Mouse (Mus musculus) heart, embryonic 14.5 days (tissue): ENCODE measurements at regions not wholly inside any gene's neighbourhood (a gene's known extent, or its start where the extent isn't known, plus 50 kb on each side); places are given as distances from the start of the nearest gene placed in this dataset.

ENCODE experiments used
- ATAC-seq: fragments of 200-750 bp; cut with Nextera tagmentation; 2 replicates; pipeline ENCODE4 v1.8.0; 2017; ENCODE audit warnings: low read depth, moderate TSS enrichment; ENCODE audit not compliant: insufficient number of reproducible peaks, insufficient read depth, low FRiP score
- H3K27ac ChIP-seq, 2 experiments: fragments of 200-500 bp in 1 of 2; fragments of 300-500 bp in 1 of 2; sonication (generic) in 1 of 2; replicated peaks in 1 of 2; 2 replicates each; pipeline ENCODE4 v1.5.1; 2012 to 2014; ENCODE audit warnings: low read depth in 2 of 2, low read length in 2 of 2, control low read depth in 1 of 2, mild to moderate bottlenecking in 1 of 2, mixed read lengths in 1 of 2; ENCODE audit not compliant: control insufficient read depth in 1 of 2, insufficient read depth in 1 of 2
- H3K27me3 ChIP-seq: fragments of 300-500 bp; sonication (generic); 2 replicates; pipeline ENCODE4 v1.6.1; 2014; ENCODE audit warnings: mild to moderate bottlenecking, low read length, control low read depth; ENCODE audit not compliant: control insufficient read depth, insufficient read depth
- H3K36me3 ChIP-seq: fragments of 300-500 bp; sonication (generic); 2 replicates; pipeline ENCODE4 v1.6.1; 2014; ENCODE audit warnings: mild to moderate bottlenecking, control low read depth, low read length, mixed read lengths; ENCODE audit not compliant: control insufficient read depth, insufficient read depth
- H3K4me1 ChIP-seq, 2 experiments: fragments of 200-500 bp in 1 of 2; fragments of 300-500 bp in 1 of 2; sonication (generic) in 1 of 2; 2 replicates each; pipeline ENCODE4 v1.6.1; 2012 to 2014; ENCODE audit warnings: low read length in 2 of 2, control low read depth in 1 of 2, mixed read lengths in 1 of 2; ENCODE audit not compliant: control insufficient read depth in 2 of 2, insufficient read depth in 2 of 2
- H3K4me2 ChIP-seq: fragments of 300-500 bp; sonication (generic); 2 replicates; pipeline ENCODE4 v1.6.1; 2014; ENCODE audit warnings: mild to moderate bottlenecking, low read length
- H3K4me3 ChIP-seq, 2 experiments: fragments of 200-500 bp in 1 of 2; fragments of 300-500 bp in 1 of 2; sonication (generic) in 1 of 2; 2 replicates each; pipeline ENCODE4 v1.5.1; 2012 to 2014; ENCODE audit warnings: low read length in 2 of 2, mild to moderate bottlenecking in 2 of 2, control low read depth in 1 of 2, low read depth in 1 of 2, moderate library complexity in 1 of 2; ENCODE audit not compliant: control insufficient read depth in 1 of 2, insufficient read depth in 1 of 2
- H3K9ac ChIP-seq: fragments of 300-500 bp; sonication (generic); 2 replicates; pipeline ENCODE4 v1.6.1; 2014; ENCODE audit warnings: mild to moderate bottlenecking, low read length
- H3K9me3 ChIP-seq: fragments of 300-500 bp; sonication (generic); 2 replicates; pipeline ENCODE4 v1.6.1; 2016; ENCODE audit warnings: low read length, control low read depth; ENCODE audit not compliant: control insufficient read depth
- WGBS: fragments of 180-500 bp; shearing (Covaris S2); extraction: QIAGEN DNeasy Blood & Tissue Kit; methylation state at CpG from one replicate; pipeline ENCODE4 v1.1.7; 2014; 5-methylcytosine and 5-hydroxymethylcytosine counted together

GRCm38 (mm10) chr15:10898309-10898708 is 53.8 kb upstream of the C1qtnf3 start:
- Histone ChIP-seq H3K4me3 (no peak overlapping the region), H3K4me2 (no peak overlapping the region), H3K27me3 (no peaks in the 10 kb centered on the region), H3K4me1 (no peaks in the 10 kb centered on the region), H3K27ac (no peak overlapping the region), H3K9ac (no peak overlapping the region), H3K36me3 (no peaks in the 10 kb centered on the region), H3K9me3 (no peaks in the 10 kb centered on the region)
- ATAC-seq, result no peak
- WGBS, result 83% methylated on average over 5 of the region's 5 CpGs

GRCm38 (mm10) chr15:10898715-10899486 is 53.2 kb upstream of the C1qtnf3 start:
- Histone ChIP-seq H3K27ac (no peak overlapping the region), H3K9me3 (no peaks in the 10 kb centered on the region), H3K9ac (no peak overlapping the region), H3K4me3 (no peak overlapping the region), H3K4me2 (no peak overlapping the region), H3K27me3 (no peaks in the 10 kb centered on the region), H3K4me1 (no peaks in the 10 kb centered on the region), H3K36me3 (no peaks in the 10 kb centered on the region)
- WGBS, result 49% methylated on average over 4 of the region's 4 CpGs
- no peak for ATAC-seq

- Histone ChIP-seq H3K4me1 (no peaks in the 10 kb centered on the region), H3K27me3 (no peaks in the 10 kb centered on the region), H3K4me3 (no peak overlapping the region), H3K9me3 (no peaks in the 10 kb centered on the region), H3K9ac (no peak overlapping the region), H3K36me3 (no peaks in the 10 kb centered on the region), H3K4me2 (no peak overlapping the region), H3K27ac (no peak overlapping the region)
- ATAC-seq, result no peak
- WGBS, result 80% methylated on average over 7 of the region's 7 CpGs
These were observed 52.2 kb upstream of the C1qtnf3 start for GRCm38 (mm10) chr15:10899904-10900303.

- H3K9me3 ChIP-seq, result no peaks in the 10 kb centered on the region
- H3K4me2 ChIP-seq, result no peak overlapping the region
- no peaks in the 10 kb centered on the region for H3K4me1 ChIP-seq
- no peaks in the 10 kb centered on the region for H3K27me3 ChIP-seq
- no peak overlapping the region for H3K9ac ChIP-seq
- no peak overlapping the region for H3K27ac ChIP-seq
- 36% methylated on average over 3 of the region's 3 CpGs for WGBS
- no peak for ATAC-seq
- H3K4me3 ChIP-seq, result no peak overlapping the region
- no peaks in the 10 kb centered on the region for H3K36me3 ChIP-seq
These were observed 51.1 kb upstream of the C1qtnf3 start for GRCm38 (mm10) chr15:10901075-10901474.

GRCm38 (mm10) chr15:10901745-10902262 is 50.3 kb upstream of the C1qtnf3 start:
- ATAC-seq, result no peak
- Histone ChIP-seq H3K4me3 (no peak overlapping the region), H3K27ac (no peak overlapping the region), H3K27me3 (no peaks in the 10 kb centered on the region), H3K9ac (no peak overlapping the region), H3K4me2 (no peak overlapping the region), H3K9me3 (no peaks in the 10 kb centered on the region), H3K36me3 (no peaks in the 10 kb centered on the region), H3K4me1 (no peaks in the 10 kb centered on the region)
- 53% methylated on average over 1 of the region's 1 CpGs for WGBS
